Mouse (Mus musculus): ENCODE results near the gene Hdac7. TPM values are rescaled to one million over a fixed set of nuclear protein-coding genes. Genes with fewer than 3 reads are reported as not detected.
A peak's percentile ranks its signal among the peaks of the same experiment; 100 is the strongest.

Gene Hdac7
- polyA plus RNA-seq, 1 experiment: 29.9 TPM

- Histone ChIP-seq H3K27me3 (ENCODE audit: control insufficient read depth, insufficient read depth, low read length) (no peaks in the 10 kb centered on the region), H3K4me3 (ENCODE audit: low read depth, low read length) (no peak overlapping the region), H3K36me3 (ENCODE audit: control insufficient read depth, insufficient read depth, low read length) (no peaks in the 10 kb centered on the region), H3K4me1 (ENCODE audit: control insufficient read depth, insufficient read depth, insufficient read length, low read length) (peaks cover 32% of the 10 kb centered on the region), H3K27ac (ENCODE audit: insufficient read depth, low read depth, low read length) (peak overlapping the region; percentile 13)
- TF ChIP-seq POLR2A (IDR thresholded peaks at IDR 0.05; ENCODE audit: low read depth, low read length) (no peak), CTCF (IDR thresholded peaks at IDR 0.05; ENCODE audit: extremely low read depth, insufficient read length, insufficient replicate concordance, low read depth, low read length) (no peak)
- WGBS: 75% methylated on average over 4 of the region's 4 CpGs
Measured at GRCm38 (mm10) chr15:97839473-97839872, 4.8 kb downstream of the Hdac7 start.

- TF ChIP-seq POLR2A (IDR thresholded peaks at IDR 0.05; ENCODE audit: low read depth, low read length): no peak
- TF ChIP-seq CTCF (IDR thresholded peaks at IDR 0.05; ENCODE audit: extremely low read depth, insufficient read length, insufficient replicate concordance, low read depth, low read length): no peak
- WGBS: 95% methylated on average over 2 of the region's 2 CpGs
- Histone ChIP-seq H3K36me3 (ENCODE audit: control insufficient read depth, insufficient read depth, low read length) (no peaks in the 10 kb centered on the region), H3K4me1 (ENCODE audit: control insufficient read depth, insufficient read depth, insufficient read length, low read length) (peaks cover 32% of the 10 kb centered on the region), H3K4me3 (ENCODE audit: low read depth, low read length) (no peak overlapping the region), H3K27me3 (ENCODE audit: control insufficient read depth, insufficient read depth, low read length) (no peaks in the 10 kb centered on the region), H3K27ac (ENCODE audit: insufficient read depth, low read depth, low read length) (no peak overlapping the region)
Measured at GRCm38 (mm10) chr15:97839012-97839411, 5.3 kb downstream of the Hdac7 start.

GRCm38 (mm10) chr15:97838395-97838794, 5.9 kb downstream of the Hdac7 start:
- Histone ChIP-seq H3K4me3 (ENCODE audit: low read depth, low read length) (no peak overlapping the region), H3K27ac (ENCODE audit: insufficient read depth, low read depth, low read length) (peak overlapping the region; percentile 46), H3K36me3 (ENCODE audit: control insufficient read depth, insufficient read depth, low read length) (no peaks in the 10 kb centered on the region), H3K27me3 (ENCODE audit: control insufficient read depth, insufficient read depth, low read length) (no peaks in the 10 kb centered on the region), H3K4me1 (ENCODE audit: control insufficient read depth, insufficient read depth, insufficient read length, low read length) (peaks cover 32% of the 10 kb centered on the region)
- 55% methylated on average over 4 of the region's 4 CpGs for WGBS
- TF ChIP-seq CTCF (IDR thresholded peaks at IDR 0.05; ENCODE audit: extremely low read depth, insufficient read length, insufficient replicate concordance, low read depth, low read length) (no peak), POLR2A (IDR thresholded peaks at IDR 0.05; ENCODE audit: low read depth, low read length) (no peak)

- H3K27ac ChIP-seq (ENCODE audit: insufficient read depth, low read depth, low read length): peak overlapping the region; percentile 66
- 4% methylated on average over 8 of the region's 8 CpGs for WGBS
- TF ChIP-seq POLR2A (IDR thresholded peaks at IDR 0.05; ENCODE audit: low read depth, low read length) (no peak), CTCF (IDR thresholded peaks at IDR 0.05; ENCODE audit: extremely low read depth, insufficient read length, insufficient replicate concordance, low read depth, low read length) (no peak)
- H3K4me1 ChIP-seq (ENCODE audit: control insufficient read depth, insufficient read depth, insufficient read length, low read length): peaks cover 32% of the 10 kb centered on the region
- H3K4me3 ChIP-seq (ENCODE audit: low read depth, low read length): no peak overlapping the region
- H3K27me3 ChIP-seq (ENCODE audit: control insufficient read depth, insufficient read depth, low read length): no peaks in the 10 kb centered on the region
- no peaks in the 10 kb centered on the region for H3K36me3 ChIP-seq (ENCODE audit: control insufficient read depth, insufficient read depth, low read length)
Measured at GRCm38 (mm10) chr15:97837491-97838061, 6.7 kb downstream of the Hdac7 start.

- no peak overlapping the region for H3K4me3 ChIP-seq (ENCODE audit: low read depth, low read length)
- H3K27me3 ChIP-seq (ENCODE audit: control insufficient read depth, insufficient read depth, low read length): no peaks in the 10 kb centered on the region
- 39% methylated on average over 8 of the region's 8 CpGs for WGBS
- peaks cover 34% of the 10 kb centered on the region for H3K4me1 ChIP-seq (ENCODE audit: control insufficient read depth, insufficient read depth, insufficient read length, low read length)
- H3K36me3 ChIP-seq (ENCODE audit: control insufficient read depth, insufficient read depth, low read length): no peaks in the 10 kb centered on the region
- peak overlapping the region; percentile 3 for H3K27ac ChIP-seq (ENCODE audit: insufficient read depth, low read depth, low read length)
- TF ChIP-seq POLR2A (IDR thresholded peaks at IDR 0.05; ENCODE audit: low read depth, low read length) (no peak), CTCF (IDR thresholded peaks at IDR 0.05; ENCODE audit: extremely low read depth, insufficient read length, insufficient replicate concordance, low read depth, low read length) (no peak)
Measured at GRCm38 (mm10) chr15:97836894-97837247, 7.4 kb downstream of the Hdac7 start.

GRCm38 (mm10) chr15:97836153-97836893, 8.0 kb downstream of the Hdac7 start:
- no peaks in the 10 kb centered on the region for H3K27me3 ChIP-seq (ENCODE audit: control insufficient read depth, insufficient read depth, low read length)
- peaks cover 35% of the 10 kb centered on the region for H3K4me1 ChIP-seq (ENCODE audit: control insufficient read depth, insufficient read depth, insufficient read length, low read length)
- H3K36me3 ChIP-seq (ENCODE audit: control insufficient read depth, insufficient read depth, low read length): no peaks in the 10 kb centered on the region
- no peak for TF ChIP-seq CTCF (IDR thresholded peaks at IDR 0.05; ENCODE audit: extremely low read depth, insufficient read length, insufficient replicate concordance, low read depth, low read length)
- TF ChIP-seq POLR2A (IDR thresholded peaks at IDR 0.05; ENCODE audit: low read depth, low read length): no peak
- no peak overlapping the region for H3K4me3 ChIP-seq (ENCODE audit: low read depth, low read length)
- WGBS: 81% methylated on average over 17 of the region's 17 CpGs
- peak overlapping the region; percentile 3; the same call in 1 of the 2 replicates for H3K27ac ChIP-seq (ENCODE audit: insufficient read depth, low read depth, low read length)

- 79% methylated on average over 9 of the region's 9 CpGs for WGBS
- Histone ChIP-seq H3K27me3 (ENCODE audit: control insufficient read depth, insufficient read depth, low read length) (no peaks in the 10 kb centered on the region), H3K36me3 (ENCODE audit: control insufficient read depth, insufficient read depth, low read length) (no peaks in the 10 kb centered on the region), H3K4me3 (ENCODE audit: low read depth, low read length) (no peak overlapping the region), H3K27ac (ENCODE audit: insufficient read depth, low read depth, low read length) (0 out of 2 replicates have a peak overlapping the region, but pooled peaks have one; percentile 8), H3K4me1 (ENCODE audit: control insufficient read depth, insufficient read depth, insufficient read length, low read length) (peaks cover 20% of the 10 kb centered on the region)
- TF ChIP-seq CTCF (IDR thresholded peaks at IDR 0.05; ENCODE audit: extremely low read depth, insufficient read length, insufficient replicate concordance, low read depth, low read length): no peak
- no peak for TF ChIP-seq POLR2A (IDR thresholded peaks at IDR 0.05; ENCODE audit: low read depth, low read length)
Measured at GRCm38 (mm10) chr15:97832764-97833479, 11.4 kb downstream of the Hdac7 start.

Data from small intestine, adult 2 months (tissue).